Mouse (Mus musculus): ENCODE results near the gene Chd6. TPM values are rescaled to one million over a fixed set of nuclear protein-coding genes. Genes with fewer than 3 reads are reported as not detected.

The Chd6 gene
- 9.6 and 17.0 TPM in 2 replicates for polyA plus RNA-seq (2012; ENCODE audit: low replicate concordance)

GRCm38 (mm10) chr2:161108933-161109371 is at the start of gene Chd6:
TSS of gene Chd6 (minus strand) at chr2:161109075.

GRCm38 (mm10) chr2:160912231-160912671 is 196.6 kb downstream of the Chd6 start, which contains the start of gene Emilin3:
TSS of gene Emilin3 (minus strand) at chr2:160912328.

Other genes with a start within 250 kb of the Chd6 start
- 2.5 and 3.5 TPM in 2 replicates for gene Zhx3, start 236.1 kb downstream of the Chd6 start, polyA plus RNA-seq (2012; ENCODE audit: low replicate concordance)
- 0.08 and 0.28 TPM in 2 replicates for gene Lpin3, start 228.4 kb downstream of the Chd6 start, polyA plus RNA-seq (2012; ENCODE audit: low replicate concordance)
- not detected in 2 replicates for gene Emilin3, start 196.7 kb downstream of the Chd6 start, polyA plus RNA-seq (2012; ENCODE audit: low replicate concordance)